Mouse (Mus musculus): ENCODE data around the gene Trim63.

- TF ChIP-seq POLR2A (IDR thresholded peaks at IDR 0.05; ENCODE audit: low read depth, low read length) = no peak
- TF ChIP-seq CTCF (conservative IDR thresholded peaks at IDR 0.05; ENCODE audit: insufficient read depth, insufficient read length, low read depth, low read length) = no peak
These were observed 18.4 kb upstream of the Trim63 start for GRCm38 (mm10) chr4:134296523-134296922.

Measured in kidney, adult 2 months (tissue).